ENCODE assay signal across 14 mouse cellular contexts in genomic region chr12:86990755-86991110, GRCm38 (mm10). TPM values are rescaled to one million over a fixed set of nuclear protein-coding genes. Genes with fewer than 3 reads are reported as not detected.
DNase-seq lines count a peak whose midpoint lies in the region; ATAC-seq and TF ChIP-seq lines count a peak whose summit lies in the region.
"Had no signal": no experiment of that assay in that cellular context is flagged by ENCODE, and none has a peak within 500 bp of the region (broad histone marks: within the 10 kb centered on the region; RNA-seq: fewer than 3 reads in every experiment).

No protein-coding gene starts in this region.

- peak; percentile 82 for DNase-seq in heart, adult 11 months
- no peak for DNase-seq in heart, postnatal 14 days
- no peak for DNase-seq in embryonic facial prominence, embryonic 10.5 days (ENCODE audit: low spot score)
- no peak for DNase-seq in hindbrain, embryonic 10.5 days (ENCODE audit: low spot score)
- no peak for DNase-seq in adipocyte (ENCODE audit: low spot score)
- no peak for DNase-seq in kidney, adult 2 months
- DNase-seq: cerebellum, adult 9-10 months; lung, adult 2 months had no signal

- peak overlapping the region; percentile 90 for H3K4me2 ChIP-seq in midbrain, embryonic 13.5 days (replicated peaks)

- H3K9me3 ChIP-seq in embryonic facial prominence, embryonic 10.5 days, result no peaks in the 10 kb centered on the region
- no peaks in the 10 kb centered on the region for H3K9me3 ChIP-seq in hindbrain, embryonic 10.5 days
- no peaks in the 10 kb centered on the region for H3K9me3 ChIP-seq in midbrain, embryonic 13.5 days
- H3K9me3 ChIP-seq: embryonic facial prominence, embryonic 13.5 days; limb, embryonic 10.5 days had no signal

- H3K4me1 ChIP-seq in embryonic facial prominence, embryonic 10.5 days, result peaks cover 15% of the 10 kb centered on the region
- peaks cover 38% of the 10 kb centered on the region for H3K4me1 ChIP-seq in hindbrain, embryonic 10.5 days (replicated peaks)
- peaks cover 47% of the 10 kb centered on the region for H3K4me1 ChIP-seq in midbrain, embryonic 13.5 days (replicated peaks)
- no peaks in the 10 kb centered on the region for H3K4me1 ChIP-seq in kidney, adult 2 months (ENCODE audit: control insufficient read depth, insufficient read depth, low read length)

- TF ChIP-seq CTCF in kidney, adult 2 months (conservative IDR thresholded peaks at IDR 0.05; ENCODE audit: insufficient read depth, insufficient read length, low read depth, low read length), result no peak

- ATAC-seq in midbrain, embryonic 13.5 days, result peak; percentile 2; the same call in 1 of the 2 replicates
- no peak for ATAC-seq in monocyte, adult 5-6 weeks (replicated peaks; ENCODE audit: insufficient number of reproducible peaks, low FRiP score, low TSS enrichment, poor library complexity, severe bottlenecking)

- intact Hi-C loops in heart, postnatal 14 days (cut with DNase I), result no loop called here

- H3K36me3 ChIP-seq in embryonic facial prominence, embryonic 10.5 days (replicated peaks), result no peaks in the 10 kb centered on the region
- H3K36me3 ChIP-seq in hindbrain, embryonic 10.5 days, result no peaks in the 10 kb centered on the region
- H3K36me3 ChIP-seq in midbrain, embryonic 13.5 days, result no peaks in the 10 kb centered on the region
- H3K36me3 ChIP-seq in kidney, adult 2 months (ENCODE audit: control insufficient read depth, insufficient read depth, low read length), result no peaks in the 10 kb centered on the region
- H3K36me3 ChIP-seq: embryonic facial prominence, embryonic 13.5 days; limb, embryonic 10.5 days had no signal

- no peak overlapping the region for H3K27ac ChIP-seq in embryonic facial prominence, embryonic 10.5 days (replicated peaks)
- peak overlapping the region; percentile 69; the same call in 1 of the 2 replicates for H3K27ac ChIP-seq in hindbrain, embryonic 10.5 days
- no peak overlapping the region for H3K27ac ChIP-seq in midbrain, embryonic 13.5 days
- no peak overlapping the region for H3K27ac ChIP-seq in kidney, adult 2 months (ENCODE audit: insufficient read depth, low read depth, low read length)
- H3K27ac ChIP-seq: embryonic facial prominence, embryonic 13.5 days; limb, embryonic 10.5 days had no signal

- 41% methylated on average over 2 of the region's 2 CpGs for WGBS in embryonic facial prominence, embryonic 10.5 days
- 45% methylated on average over 2 of the region's 2 CpGs for WGBS in hindbrain, embryonic 10.5 days
- 75% methylated on average over 1 of the region's 2 CpGs for WGBS in midbrain, embryonic 13.5 days
- WGBS in kidney, adult 2 months, result 39% methylated on average over 2 of the region's 2 CpGs

- no peak for TF ChIP-seq POLR2A in kidney, adult 2 months (IDR thresholded peaks at IDR 0.05; ENCODE audit: low read depth, low read length)

- H3K4me3 ChIP-seq in embryonic facial prominence, embryonic 10.5 days, result peak overlapping the region; percentile 51
- H3K4me3 ChIP-seq in hindbrain, embryonic 10.5 days, result peak overlapping the region; percentile 57
- H3K4me3 ChIP-seq in midbrain, embryonic 13.5 days (replicated peaks), result peak overlapping the region; percentile 59
- no peak overlapping the region for H3K4me3 ChIP-seq in kidney, adult 2 months (ENCODE audit: insufficient read depth, low read depth, low read length)

- H3K9ac ChIP-seq in midbrain, embryonic 13.5 days (replicated peaks), result peak overlapping the region; percentile 80
- H3K9ac ChIP-seq: embryonic facial prominence, embryonic 13.5 days had no signal

- peaks cover 74% of the 10 kb centered on the region for H3K27me3 ChIP-seq in embryonic facial prominence, embryonic 10.5 days (replicated peaks; ENCODE audit: low read depth, poor library complexity, severe bottlenecking)
- H3K27me3 ChIP-seq in hindbrain, embryonic 10.5 days (ENCODE audit: insufficient read depth, poor library complexity, severe bottlenecking), result peaks cover 78% of the 10 kb centered on the region
- H3K27me3 ChIP-seq in midbrain, embryonic 13.5 days, result peaks cover 56% of the 10 kb centered on the region
- peaks cover 2% of the 10 kb centered on the region for H3K27me3 ChIP-seq in kidney, adult 2 months (replicated peaks; ENCODE audit: control insufficient read depth, insufficient read depth, low read length)

RNA-seq across cellular contexts. Expression of gene Zdhhc22, which starts 0.5 kb away (rescaled TPM):
- not detected for total RNA-seq in heart, postnatal 14 days (2021)
- polyA plus RNA-seq in embryonic facial prominence, embryonic 10.5 days (2016; fragmentation: Nextera tagmentation; extraction: Ambion mirVana), result 0.05 and 0.06 TPM in 2 replicates
- polyA plus RNA-seq in hindbrain, embryonic 10.5 days (2016; fragmentation: Nextera tagmentation; extraction: Ambion mirVana), result 0.14 and 0.75 TPM in 2 replicates
- 6.0 and 7.1 TPM in 2 replicates for polyA plus RNA-seq in midbrain, embryonic 13.5 days (2015; fragmentation: Nextera tagmentation; extraction: Ambion mirVana)
- total RNA-seq in monocyte, adult 5-6 weeks (2017), result 0.38 TPM in 1 of 3 replicates, not detected in the others
- polyA plus RNA-seq in kidney, adult 2 months (2012; rRNA removed), result 0.14 TPM in 1 of 2 replicates, not detected in the other
- total RNA-seq: gastrocnemius, adult 18-20 months; MEL had no signal
- polyA plus RNA-seq: lung, adult 2 months had no signal

RNA-seq across cellular contexts. Expression of gene Tmem63c, which starts 30.4 kb away (rescaled TPM):
- under 1 TPM in 1 of 2 experiments, not detected in 1; 0.07 TPM for total RNA-seq in heart, postnatal 14 days (2021)
- polyA plus RNA-seq in embryonic facial prominence, embryonic 10.5 days (2016; fragmentation: Nextera tagmentation; extraction: Ambion mirVana), result 0.13 and 0.25 TPM in 2 replicates
- polyA plus RNA-seq in hindbrain, embryonic 10.5 days (2016; fragmentation: Nextera tagmentation; extraction: Ambion mirVana), result 0.10 and 0.35 TPM in 2 replicates
- polyA plus RNA-seq in midbrain, embryonic 13.5 days (2015; fragmentation: Nextera tagmentation; extraction: Ambion mirVana), result 3.7 and 4.3 TPM in 2 replicates
- total RNA-seq in monocyte, adult 5-6 weeks (2017), result not detected in 3 replicates
- polyA plus RNA-seq in kidney, adult 2 months (2012; rRNA removed), result 0.10 and 0.19 TPM in 2 replicates
- total RNA-seq: gastrocnemius, adult 18-20 months had no signal
- polyA plus RNA-seq: limb, embryonic 10.5 days had no signal

RNA-seq across cellular contexts. Expression of gene Cipc, which starts 43.9 kb away (rescaled TPM):
- 10 to 100 TPM; 44.2 to 45.6 TPM for total RNA-seq in heart, postnatal 14 days (2021)
- 35.1 and 37.1 TPM in 2 replicates for polyA plus RNA-seq in embryonic facial prominence, embryonic 10.5 days (2016; fragmentation: Nextera tagmentation; extraction: Ambion mirVana)
- polyA plus RNA-seq in hindbrain, embryonic 10.5 days (2016; fragmentation: Nextera tagmentation; extraction: Ambion mirVana), result 33.9 and 35.2 TPM in 2 replicates
- 49.8 and 51.2 TPM in 2 replicates for polyA plus RNA-seq in midbrain, embryonic 13.5 days (2015; fragmentation: Nextera tagmentation; extraction: Ambion mirVana)
- 25.1 to 34.7 TPM (median 25.9 TPM) in 3 replicates for total RNA-seq in monocyte, adult 5-6 weeks (2017)
- 28.8 and 34.2 TPM in 2 replicates for polyA plus RNA-seq in kidney, adult 2 months (2012; rRNA removed)
